Mouse (Mus musculus) limb, embryonic 13.5 days (tissue): ENCODE results near the gene Sulf2. TPM values are rescaled to one million over a fixed set of nuclear protein-coding genes. Genes with fewer than 3 reads are reported as not detected.
"Not testable (repeated sequence)": the region's sequence is repeated elsewhere in the genome, so short reads cannot be mapped to it uniquely, and the experiment has no call there.

Experiments
- ATAC-seq: fragments of 200-750 bp; cut with Nextera tagmentation; 2 replicates; pipeline ENCODE4 v1.8.0; 2017; ENCODE audit warnings: low read depth, moderate number of reproducible peaks, moderate TSS enrichment; ENCODE audit not compliant: low FRiP score
- H3K27ac ChIP-seq: fragments of 300-500 bp; sonication (generic); 2 replicates; pipeline ENCODE4 v1.5.1; 2015; ENCODE audit warnings: inconsistent platforms, mild to moderate bottlenecking, moderate library complexity
- H3K27me3 ChIP-seq: fragments of 300-500 bp; sonication (generic); 2 replicates; pipeline ENCODE4 v1.6.1; 2015; ENCODE audit warnings: mild to moderate bottlenecking, inconsistent platforms
- H3K36me3 ChIP-seq: fragments of 300-500 bp; sonication (generic); 2 replicates; pipeline ENCODE4 v1.6.1; 2015; ENCODE audit warnings: inconsistent platforms, mild to moderate bottlenecking, moderate library complexity
- H3K4me1 ChIP-seq: fragments of 300-500 bp; sonication (generic); 2 replicates; pipeline ENCODE4 v1.6.1; 2015; ENCODE audit warnings: inconsistent platforms
- H3K4me2 ChIP-seq: fragments of 300-500 bp; sonication (generic); replicated peaks from 2 replicates; pipeline ENCODE4 v1.6.1; 2015; ENCODE audit warnings: inconsistent platforms, mild to moderate bottlenecking, moderate library complexity
- H3K4me3 ChIP-seq: fragments of 300-500 bp; sonication (generic); 2 replicates; pipeline ENCODE4 v1.5.1; 2015; ENCODE audit warnings: moderate library complexity, mild to moderate bottlenecking, inconsistent platforms
- H3K9ac ChIP-seq: fragments of 300-500 bp; sonication (generic); 2 replicates; pipeline ENCODE4 v1.6.1; 2015; ENCODE audit warnings: mild to moderate bottlenecking, inconsistent platforms
- H3K9me3 ChIP-seq: fragments of 300-500 bp; sonication (generic); 2 replicates; pipeline ENCODE4 v1.6.1; 2016; ENCODE audit warnings: inconsistent platforms
- WGBS: fragments of 180-500 bp; shearing (Covaris S2); methylation state at CpG from one replicate; pipeline ENCODE4 v1.1.7; 2015; 5-methylcytosine and 5-hydroxymethylcytosine counted together
- polyA plus RNA-seq: library from polyadenylated mRNA; unstranded; fragments of >200 nt; fragmentation: Nextera tagmentation; extraction: Ambion mirVana; gene quantifications from 2 replicates; pipeline ENCODE4 v1.2.1, GENCODE M21; 2015

Gene Sulf2
- polyA plus RNA-seq, 1 experiment from 2014 or later = 181 TPM

- Histone ChIP-seq H3K4me1 (peaks cover 55% of the 10 kb centered on the region), H3K27ac (peak overlapping the region; percentile 80)
- H3K4me2 ChIP-seq, H3K27me3 ChIP-seq, H3K9ac ChIP-seq, H3K36me3 ChIP-seq, H3K4me3 ChIP-seq, ATAC-seq, H3K9me3 ChIP-seq: not testable (repeated sequence)
- 5% methylated on average over 8 of the region's 8 CpGs for WGBS
These were observed 31.9 kb upstream of the Sulf2 start for GRCm38 (mm10) chr2:166187319-166187718.

DNA sequence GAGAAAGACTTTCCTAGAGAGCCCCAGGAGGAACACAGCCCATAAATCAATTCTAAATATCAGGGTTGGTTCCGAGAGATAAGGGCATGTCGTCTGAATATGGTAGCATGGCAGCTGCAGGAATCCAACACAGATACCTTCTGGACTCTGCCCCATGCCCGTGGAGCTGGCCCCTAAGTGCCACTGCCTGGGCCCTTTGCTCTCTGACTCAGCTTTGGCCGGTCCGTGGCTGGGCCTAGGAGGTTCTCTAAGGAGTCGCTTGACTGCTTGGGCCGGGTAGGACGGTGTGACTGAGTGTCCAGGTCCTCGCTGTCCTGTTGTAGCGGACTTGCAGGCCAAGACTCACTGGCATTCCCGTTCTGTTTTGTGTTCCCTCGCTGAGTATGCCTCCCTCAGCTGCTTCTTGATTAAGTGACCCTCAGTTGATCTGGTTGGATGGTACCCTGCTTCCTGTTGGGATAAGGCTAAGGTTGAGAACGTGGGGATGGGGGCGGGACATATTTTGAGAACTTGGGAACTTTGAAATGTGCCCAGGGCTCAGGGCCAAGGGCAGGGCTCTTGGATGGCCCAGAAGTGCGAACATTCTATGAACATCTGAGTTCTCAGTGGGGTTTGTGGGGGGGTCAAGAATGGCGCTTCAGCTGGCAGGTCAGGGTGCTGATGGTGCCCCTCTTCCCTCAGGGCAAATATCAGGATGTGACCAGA is 30.9 kb upstream of the Sulf2 start:
- H3K4me3 ChIP-seq = no peak overlapping the region
- no peak overlapping the region for H3K4me2 ChIP-seq
- H3K9ac ChIP-seq = no peak overlapping the region
- H3K27me3 ChIP-seq = no peaks in the 10 kb centered on the region
- peaks cover 55% of the 10 kb centered on the region for H3K4me1 ChIP-seq
- H3K27ac ChIP-seq = peak overlapping the region; percentile 80
- no peaks in the 10 kb centered on the region for H3K9me3 ChIP-seq
- 72% methylated on average over 16 of the region's 16 CpGs for WGBS
- no peak for ATAC-seq
- H3K36me3 ChIP-seq = no peaks in the 10 kb centered on the region

- Histone ChIP-seq H3K4me1 (peaks cover 55% of the 10 kb centered on the region), H3K4me3 (no peak overlapping the region), H3K4me2 (no peak overlapping the region), H3K27ac (no peak overlapping the region), H3K27me3 (no peaks in the 10 kb centered on the region), H3K9me3 (no peaks in the 10 kb centered on the region), H3K9ac (no peak overlapping the region), H3K36me3 (no peaks in the 10 kb centered on the region)
- 81% methylated on average over 6 of the region's 6 CpGs for WGBS
- no peak for ATAC-seq
These were observed 30.3 kb upstream of the Sulf2 start for GRCm38 (mm10) chr2:166185768-166186167.

GRCm38 (mm10) chr2:166184417-166184816 is 29.0 kb upstream of the Sulf2 start:
- Histone ChIP-seq H3K36me3 (no peaks in the 10 kb centered on the region), H3K27ac (no peak overlapping the region), H3K4me2 (no peak overlapping the region), H3K4me1 (peaks cover 58% of the 10 kb centered on the region), H3K27me3 (no peaks in the 10 kb centered on the region), H3K4me3 (no peak overlapping the region), H3K9ac (no peak overlapping the region), H3K9me3 (no peaks in the 10 kb centered on the region)
- no peak for ATAC-seq
- 65% methylated on average over 6 of the region's 6 CpGs for WGBS

- Histone ChIP-seq H3K4me2 (no peak overlapping the region), H3K27ac (peak overlapping the region; percentile 99; the same call in 1 of the 2 replicates), H3K9ac (no peak overlapping the region), H3K4me1 (peaks cover 65% of the 10 kb centered on the region), H3K36me3 (no peaks in the 10 kb centered on the region), H3K9me3 (no peaks in the 10 kb centered on the region), H3K4me3 (no peak overlapping the region), H3K27me3 (no peaks in the 10 kb centered on the region)
- WGBS = 67% methylated on average over 15 of the region's 15 CpGs
- no peak for ATAC-seq
These were observed 26.7 kb upstream of the Sulf2 start for GRCm38 (mm10) chr2:166182009-166182685.

- 9% methylated on average over 11 of the region's 11 CpGs for WGBS
- no peak overlapping the region for H3K4me3 ChIP-seq
- peak; percentile 69 for ATAC-seq
- H3K27me3 ChIP-seq = no peaks in the 10 kb centered on the region
- no peaks in the 10 kb centered on the region for H3K9me3 ChIP-seq
- H3K36me3 ChIP-seq = no peaks in the 10 kb centered on the region
- H3K9ac ChIP-seq = peak overlapping the region; percentile 31; the same call in 1 of the 2 replicates
- peaks cover 65% of the 10 kb centered on the region for H3K4me1 ChIP-seq
- peak overlapping the region; percentile 99 for H3K27ac ChIP-seq
- H3K4me2 ChIP-seq = peak overlapping the region; percentile 49
These were observed 25.5 kb upstream of the Sulf2 start for GRCm38 (mm10) chr2:166180744-166181508.

- H3K4me3 ChIP-seq = no peak overlapping the region
- H3K4me1 ChIP-seq = peaks cover 70% of the 10 kb centered on the region
- peak overlapping the region; percentile 99 for H3K27ac ChIP-seq
- H3K9ac ChIP-seq = peak overlapping the region; percentile 31; the same call in 1 of the 2 replicates
- peak; percentile 69 for ATAC-seq
- no peaks in the 10 kb centered on the region for H3K27me3 ChIP-seq
- H3K4me2 ChIP-seq = peak overlapping the region; percentile 49
- 2% methylated on average over 5 of the region's 5 CpGs for WGBS
- no peaks in the 10 kb centered on the region for H3K36me3 ChIP-seq
- H3K9me3 ChIP-seq = no peaks in the 10 kb centered on the region
These were observed 24.7 kb upstream of the Sulf2 start for GRCm38 (mm10) chr2:166180136-166180649.

DNA sequence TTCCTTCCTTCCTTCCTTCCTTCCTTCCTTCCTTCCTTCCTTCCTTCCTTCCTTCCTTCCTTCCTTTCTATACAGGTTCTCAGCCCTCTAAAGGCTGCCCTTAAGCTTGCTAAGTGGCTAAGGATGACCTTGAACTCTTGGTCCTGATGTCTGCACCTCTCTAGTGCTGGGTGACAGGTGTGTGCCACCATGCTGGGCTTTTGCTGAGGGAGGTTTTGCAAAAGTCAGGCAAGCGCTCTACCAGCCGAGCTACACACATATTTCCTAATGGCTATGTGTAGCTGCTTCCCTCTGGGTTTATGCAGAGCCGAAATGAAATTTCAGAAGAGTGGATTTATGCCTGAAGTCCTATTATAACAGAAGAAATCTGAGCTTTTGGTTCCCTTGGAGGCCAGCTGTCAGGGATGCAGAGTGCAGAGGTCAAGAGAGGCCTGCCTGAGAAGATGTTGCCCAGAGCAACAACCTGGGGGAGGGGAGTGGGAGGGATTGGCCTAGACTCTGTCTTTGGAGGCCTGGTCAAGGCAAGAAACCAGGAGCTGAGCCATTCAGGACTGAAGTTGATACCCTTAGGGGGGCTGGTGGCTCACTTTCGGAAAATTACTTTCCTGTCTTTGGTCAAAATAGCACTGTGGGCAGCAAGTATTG is 24.1 kb upstream of the Sulf2 start:
- Histone ChIP-seq H3K36me3 (no peaks in the 10 kb centered on the region), H3K4me2 (peak overlapping the region; percentile 49), H3K4me3 (no peak overlapping the region), H3K4me1 (peaks cover 76% of the 10 kb centered on the region), H3K27me3 (no peaks in the 10 kb centered on the region), H3K9ac (no peak overlapping the region), H3K27ac (peak overlapping the region; percentile 99), H3K9me3 (no peaks in the 10 kb centered on the region)
- 18% methylated on average over 4 of the region's 4 CpGs for WGBS
- ATAC-seq = peak; percentile 58

DNA sequence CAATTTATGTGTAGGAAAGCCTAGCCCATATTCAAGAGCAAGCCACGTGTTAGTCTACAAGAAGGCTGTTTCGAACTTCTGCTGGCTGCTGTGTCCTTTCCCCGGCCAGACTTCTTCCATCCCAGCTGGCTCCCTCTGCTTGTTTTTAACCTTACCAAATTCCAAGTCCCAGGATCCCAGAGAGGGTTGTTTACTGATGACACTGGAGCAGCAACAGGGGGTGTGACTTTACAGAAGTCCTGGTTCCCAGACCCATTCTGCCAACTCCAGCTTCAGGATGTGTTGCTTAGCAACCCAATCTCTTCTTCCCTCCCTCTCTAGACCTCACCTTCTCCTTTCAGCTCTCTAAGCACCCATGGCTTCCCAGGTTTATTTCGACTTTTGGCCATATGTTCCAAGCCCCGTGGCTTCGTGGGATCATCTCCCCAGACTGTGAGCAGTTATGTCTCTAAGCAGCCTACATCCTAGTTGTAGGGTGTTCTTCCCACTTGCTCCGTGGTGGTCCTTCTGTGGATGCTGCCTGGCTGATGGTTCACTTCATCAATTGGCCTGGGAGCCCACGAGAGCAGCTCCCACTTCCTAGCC is 20.2 kb upstream of the Sulf2 start:
- 0 out of 2 replicates have a peak, but pooled peaks cover 3% of the 10 kb centered on the region for H3K27me3 ChIP-seq
- no peak overlapping the region for H3K4me3 ChIP-seq
- no peaks in the 10 kb centered on the region for H3K36me3 ChIP-seq
- H3K9me3 ChIP-seq = no peaks in the 10 kb centered on the region
- peak overlapping the region; percentile 91 for H3K27ac ChIP-seq
- H3K4me1 ChIP-seq = peaks cover 80% of the 10 kb centered on the region
- 0 out of 2 replicates have a peak overlapping the region, but pooled peaks have one; percentile 16 for H3K4me2 ChIP-seq
- 0 out of 2 replicates have a peak, but pooled peaks have one; percentile 8 for ATAC-seq
- no peak overlapping the region for H3K9ac ChIP-seq
- 46% methylated on average over 8 of the region's 8 CpGs for WGBS

- H3K9me3 ChIP-seq = no peaks in the 10 kb centered on the region
- H3K9ac ChIP-seq = no peak overlapping the region
- no peak overlapping the region for H3K4me2 ChIP-seq
- H3K4me1 ChIP-seq = peaks cover 80% of the 10 kb centered on the region
- ATAC-seq = peak; percentile 60
- H3K4me3 ChIP-seq = no peak overlapping the region
- peak overlapping the region; percentile 91 for H3K27ac ChIP-seq
- no peaks in the 10 kb centered on the region for H3K36me3 ChIP-seq
- 6% methylated on average over 3 of the region's 3 CpGs for WGBS
- H3K27me3 ChIP-seq = 0 out of 2 replicates have a peak, but pooled peaks cover 3% of the 10 kb centered on the region
These were observed 19.7 kb upstream of the Sulf2 start for GRCm38 (mm10) chr2:166175145-166175544.

GRCm38 (mm10) chr2:166173169-166173568 is 17.7 kb upstream of the Sulf2 start:
- H3K4me2 ChIP-seq = no peak overlapping the region
- H3K9me3 ChIP-seq = no peaks in the 10 kb centered on the region
- no peak overlapping the region for H3K4me3 ChIP-seq
- H3K4me1 ChIP-seq = peaks cover 78% of the 10 kb centered on the region
- ATAC-seq = no peak
- no peak overlapping the region for H3K9ac ChIP-seq
- H3K36me3 ChIP-seq = no peaks in the 10 kb centered on the region
- 65% methylated on average over 5 of the region's 5 CpGs for WGBS
- H3K27ac ChIP-seq = no peak overlapping the region
- 0 out of 2 replicates have a peak, but pooled peaks cover 3% of the 10 kb centered on the region for H3K27me3 ChIP-seq
